Mouse (Mus musculus) forebrain, embryonic 13.5 days (tissue): ENCODE data around the gene Olfr1222. TPM values are rescaled to one million over a fixed set of nuclear protein-coding genes. Genes with fewer than 3 reads are reported as not detected.
"Not testable (repeated sequence)": the region's sequence is repeated elsewhere in the genome, so short reads cannot be mapped to it uniquely, and the experiment has no call there.

Source experiments
- ATAC-seq: fragments of 200-750 bp; cut with Nextera tagmentation; 2 replicates; pipeline ENCODE4 v1.8.0; 2017
- H3K27ac ChIP-seq: fragments of 300-500 bp; sonication (generic); 2 replicates; pipeline ENCODE4 v1.5.1; 2015; ENCODE audit warnings: inconsistent platforms, mild to moderate bottlenecking, moderate library complexity
- H3K27me3 ChIP-seq: fragments of 300-500 bp; sonication (generic); 2 replicates; pipeline ENCODE4 v1.6.1; 2015; ENCODE audit warnings: mild to moderate bottlenecking, inconsistent platforms
- H3K36me3 ChIP-seq: fragments of 300-500 bp; sonication (generic); 2 replicates; pipeline ENCODE4 v1.6.1; 2015; ENCODE audit warnings: mild to moderate bottlenecking, inconsistent platforms; ENCODE audit not compliant: poor library complexity, severe bottlenecking
- H3K4me1 ChIP-seq: fragments of 300-500 bp; sonication (generic); 2 replicates; pipeline ENCODE4 v1.6.1; 2015; ENCODE audit warnings: inconsistent platforms
- H3K4me2 ChIP-seq: fragments of 300-500 bp; sonication (generic); 2 replicates; pipeline ENCODE4 v1.6.1; 2015; ENCODE audit warnings: inconsistent platforms, mild to moderate bottlenecking, moderate library complexity
- H3K4me3 ChIP-seq: fragments of 300-500 bp; sonication (generic); 2 replicates; pipeline ENCODE4 v1.5.1; 2015; ENCODE audit warnings: mild to moderate bottlenecking, inconsistent platforms
- H3K9ac ChIP-seq: fragments of 300-500 bp; sonication (generic); 2 replicates; pipeline ENCODE4 v1.6.1; 2015; ENCODE audit warnings: mild to moderate bottlenecking, inconsistent platforms
- H3K9me3 ChIP-seq: fragments of 300-500 bp; sonication (generic); replicated peaks from 2 replicates; pipeline ENCODE4 v1.6.1; 2016; ENCODE audit warnings: inconsistent platforms
- WGBS: fragments of 180-500 bp; shearing (Covaris S2); methylation state at CpG from one replicate; pipeline ENCODE4 v1.1.7; 2015; 5-methylcytosine and 5-hydroxymethylcytosine counted together
- polyA plus RNA-seq: library from polyadenylated mRNA; unstranded; fragments of >200 nt; fragmentation: Nextera tagmentation; extraction: Ambion mirVana; gene quantifications from 2 replicates; pipeline ENCODE4 v1.2.1, GENCODE M21; 2015

The Olfr1222 gene
- not detected in 2 replicates for polyA plus RNA-seq

DNA sequence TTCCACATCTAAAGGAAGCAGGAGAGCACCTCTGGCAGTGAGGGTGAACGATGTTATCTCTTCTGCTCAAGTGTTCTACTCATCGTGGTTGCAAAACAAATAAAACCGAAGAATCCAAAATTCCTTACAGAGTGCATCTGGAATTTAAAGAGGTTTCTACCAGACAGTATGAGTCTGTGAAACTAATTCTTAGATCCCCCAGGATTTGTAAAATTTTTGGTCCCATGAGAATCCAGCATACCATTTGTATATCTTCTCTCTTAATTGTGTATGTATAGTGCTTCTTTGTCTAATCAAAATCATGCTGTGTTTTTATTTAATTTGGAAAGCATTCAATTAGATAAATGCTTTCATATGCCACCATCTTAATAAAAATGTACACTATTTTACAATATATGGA, at the start of gene Olfr1222:
Gene Olfr1222, minus strand, starts transcription at position 101 of the 400 bp plus-strand sequence.
- 87% methylated on average over 3 of the region's 3 CpGs for WGBS

DNA sequence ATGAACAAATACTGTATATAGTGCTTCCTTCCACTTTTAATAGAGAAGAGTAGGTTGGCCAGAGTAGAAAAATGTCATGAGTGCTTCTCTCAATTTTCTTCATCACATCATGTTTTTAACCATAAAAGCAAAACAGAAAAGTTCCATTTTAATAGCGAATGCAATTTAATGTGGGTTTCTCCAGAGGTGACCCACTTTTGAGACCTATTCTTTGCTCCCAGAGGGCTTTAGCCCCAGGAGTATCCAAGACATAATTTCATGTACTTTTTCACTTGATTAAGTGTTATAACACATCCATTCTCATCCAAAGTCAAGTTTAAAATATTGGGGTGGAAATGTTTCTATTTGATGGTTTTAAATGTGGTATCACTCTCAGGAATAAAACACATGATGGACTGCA, 41.7 kb upstream of the Olfr1222 start, which contains the start of gene Olfr1225:
Gene Olfr1225, minus strand, starts transcription at position 101 of the 400 bp plus-strand sequence.
- no peak for ATAC-seq
- H3K4me2 ChIP-seq, result no peak within 1 kb of the TSS
- WGBS, result 96% methylated on average over 1 of the region's 1 CpGs
- H3K9ac ChIP-seq, result no peak within 1 kb of the TSS
- H3K9me3 ChIP-seq, result no peaks in the 10 kb centered on the region
- no peak within 1 kb of the TSS for H3K27ac ChIP-seq
- H3K36me3 ChIP-seq, result no peaks in the 10 kb centered on the region
- no peak within 1 kb of the TSS for H3K4me3 ChIP-seq
- H3K27me3 ChIP-seq, result no peaks in the 10 kb centered on the region
- H3K4me1 ChIP-seq, result no peaks in the 10 kb centered on the region

More for the DNA sequence above, at the start of gene Olfr1222:
- H3K9ac ChIP-seq, result no peak within 1 kb of the TSS
- no peak for ATAC-seq
- no peak within 1 kb of the TSS for H3K4me3 ChIP-seq
- no peaks in the 10 kb centered on the region for H3K36me3 ChIP-seq
- H3K4me2 ChIP-seq, result no peak within 1 kb of the TSS
- no peaks in the 10 kb centered on the region for H3K27me3 ChIP-seq
- H3K4me1 ChIP-seq, result no peaks in the 10 kb centered on the region
- no peaks in the 10 kb centered on the region for H3K9me3 ChIP-seq
- no peak within 1 kb of the TSS for H3K27ac ChIP-seq

DNA sequence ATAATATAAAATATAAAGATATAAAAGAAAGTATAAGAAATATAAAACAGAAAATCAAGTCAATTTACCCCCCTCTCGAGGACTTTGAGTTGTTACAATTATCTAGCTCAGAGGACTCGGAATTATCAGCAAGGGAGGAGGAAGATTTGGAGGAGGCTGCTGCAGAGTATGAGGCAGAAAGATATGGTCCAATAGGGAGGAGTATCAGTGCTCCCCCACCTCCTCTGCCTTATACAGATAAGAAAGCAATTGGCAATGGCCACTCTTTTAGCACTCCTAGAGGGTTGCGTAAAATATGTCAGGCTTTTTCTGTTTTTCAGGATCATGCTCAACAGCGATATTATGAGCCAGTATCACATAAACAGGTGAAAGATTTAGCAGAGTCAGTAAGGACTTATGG, 31.9 kb upstream of the Olfr1222 start:
- not testable (repeated sequence) for H3K27me3 ChIP-seq, H3K4me1 ChIP-seq, ATAC-seq, H3K36me3 ChIP-seq, H3K9ac ChIP-seq, H3K27ac ChIP-seq, H3K4me3 ChIP-seq, H3K4me2 ChIP-seq, H3K9me3 ChIP-seq
- WGBS, result 94% methylated on average over 4 of the region's 4 CpGs

DNA sequence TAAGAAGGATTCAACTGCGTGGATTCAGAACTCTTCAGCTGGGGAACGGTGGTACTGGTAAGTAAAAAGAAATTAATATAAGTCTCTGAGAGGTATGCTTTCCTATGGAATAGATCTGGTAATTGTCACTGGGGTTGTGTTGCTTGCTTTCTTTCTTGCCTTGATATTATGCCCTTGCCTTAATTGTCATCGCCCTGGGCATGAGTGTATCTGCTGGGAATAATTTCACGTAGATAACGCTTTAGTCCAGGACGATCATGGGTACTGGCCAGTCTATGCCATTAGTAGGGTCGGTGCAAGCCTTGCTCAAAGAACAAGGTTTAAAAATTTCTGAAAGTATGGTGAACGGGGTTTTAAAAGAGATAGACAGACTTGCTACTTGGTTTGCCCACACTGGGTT, 31.1 kb upstream of the Olfr1222 start, which contains the start of gene Olfr1224-ps1:
Gene Olfr1224-ps1, minus strand, starts transcription at position 101 of the 400 bp plus-strand sequence.
- not testable (repeated sequence) for H3K27me3 ChIP-seq, H3K4me3 ChIP-seq, ATAC-seq, H3K9ac ChIP-seq, H3K27ac ChIP-seq, H3K36me3 ChIP-seq, H3K4me2 ChIP-seq, H3K4me1 ChIP-seq, H3K9me3 ChIP-seq
- WGBS, result 91% methylated on average over 8 of the region's 8 CpGs

DNA sequence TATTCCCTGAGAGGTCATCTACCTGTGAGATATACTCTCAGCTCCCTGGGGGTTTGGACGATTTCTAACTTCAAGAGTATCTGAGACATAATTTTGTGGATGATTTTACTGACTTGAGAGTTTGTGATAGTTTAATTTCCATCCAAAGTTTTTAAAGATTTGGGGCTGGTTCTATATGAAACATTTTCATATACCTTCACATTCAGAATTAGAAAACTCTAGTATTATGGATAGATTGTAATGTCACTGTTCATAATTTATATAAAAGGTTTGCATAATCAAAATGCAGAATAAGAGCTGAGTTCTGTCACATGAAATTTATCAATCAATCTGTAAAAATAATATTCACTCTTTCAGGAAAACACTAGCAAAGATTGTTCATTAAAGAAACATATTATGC, 18.6 kb upstream of the Olfr1222 start, which contains the start of gene Olfr1223:
Gene Olfr1223, minus strand, starts transcription at position 101 of the 400 bp plus-strand sequence.
- Histone ChIP-seq H3K4me2 (no peak within 1 kb of the TSS), H3K4me3 (no peak within 1 kb of the TSS), H3K36me3 (no peaks in the 10 kb centered on the region), H3K27ac (no peak within 1 kb of the TSS), H3K9me3 (no peaks in the 10 kb centered on the region), H3K4me1 (no peaks in the 10 kb centered on the region), H3K27me3 (no peaks in the 10 kb centered on the region), H3K9ac (no peak within 1 kb of the TSS)
- ATAC-seq, result no peak
- WGBS, result 84% methylated on average over 1 of the region's 1 CpGs

DNA sequence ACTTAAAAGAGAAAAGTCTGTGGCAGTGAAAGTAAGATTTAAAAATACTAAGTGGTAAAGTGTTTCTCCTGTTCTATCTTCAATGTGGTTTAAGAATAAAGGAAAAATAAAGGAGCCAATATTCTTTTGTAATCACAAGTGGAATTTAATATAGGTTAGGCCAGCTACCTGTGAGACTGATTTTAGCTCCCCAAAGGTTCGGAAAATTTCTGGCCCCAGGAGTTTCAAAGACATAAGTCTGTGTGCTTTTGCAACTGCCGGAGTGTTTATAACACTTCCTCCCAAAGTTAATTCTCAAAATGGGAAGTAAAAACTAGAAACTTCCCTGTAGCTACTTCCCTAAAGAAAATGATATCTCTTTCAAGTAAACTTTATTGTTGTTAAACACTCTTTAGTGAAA, 15.7 kb downstream of the Olfr1222 start, which contains the start of gene Olfr1221:
Gene Olfr1221, minus strand, starts transcription at position 101 of the 400 bp plus-strand sequence.
- H3K4me3 ChIP-seq, result no peak within 1 kb of the TSS
- H3K4me2 ChIP-seq, result no peak within 1 kb of the TSS
- H3K36me3 ChIP-seq, result no peaks in the 10 kb centered on the region
- 91% methylated on average over 2 of the region's 2 CpGs for WGBS
- no peaks in the 10 kb centered on the region for H3K4me1 ChIP-seq
- ATAC-seq, result no peak
- no peaks in the 10 kb centered on the region for H3K9me3 ChIP-seq
- no peak within 1 kb of the TSS for H3K27ac ChIP-seq
- no peaks in the 10 kb centered on the region for H3K27me3 ChIP-seq
- H3K9ac ChIP-seq, result no peak within 1 kb of the TSS

DNA sequence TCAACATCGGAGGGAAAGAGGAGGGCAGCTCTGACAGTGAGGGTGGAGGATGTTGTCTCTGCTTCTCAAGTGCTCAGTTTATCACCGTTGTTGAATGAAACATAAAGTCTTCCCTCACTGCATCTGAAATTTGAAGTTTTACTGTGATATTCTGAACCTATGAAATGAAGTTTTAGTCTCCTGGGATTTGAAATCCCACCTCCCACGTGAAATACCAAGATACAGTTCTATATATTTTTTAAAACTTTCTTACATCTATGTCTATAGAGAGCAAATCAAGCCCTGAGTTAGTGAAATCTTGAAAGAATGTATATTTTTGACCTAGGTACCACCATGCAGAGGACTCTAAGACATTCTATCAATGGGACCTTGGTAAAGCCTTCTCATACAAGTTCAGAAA, 26.1 kb downstream of the Olfr1222 start, which contains the start of gene Olfr1220:
Gene Olfr1220, minus strand, starts transcription at position 101 of the 400 bp plus-strand sequence.
- Histone ChIP-seq H3K27me3 (no peaks in the 10 kb centered on the region), H3K36me3 (no peaks in the 10 kb centered on the region), H3K9ac (no peak within 1 kb of the TSS), H3K27ac (no peak within 1 kb of the TSS), H3K4me3 (no peak within 1 kb of the TSS), H3K4me1 (no peaks in the 10 kb centered on the region), H3K4me2 (no peak within 1 kb of the TSS), H3K9me3 (no peaks in the 10 kb centered on the region)
- WGBS, result 83% methylated on average over 3 of the region's 3 CpGs
- ATAC-seq, result no peak

DNA sequence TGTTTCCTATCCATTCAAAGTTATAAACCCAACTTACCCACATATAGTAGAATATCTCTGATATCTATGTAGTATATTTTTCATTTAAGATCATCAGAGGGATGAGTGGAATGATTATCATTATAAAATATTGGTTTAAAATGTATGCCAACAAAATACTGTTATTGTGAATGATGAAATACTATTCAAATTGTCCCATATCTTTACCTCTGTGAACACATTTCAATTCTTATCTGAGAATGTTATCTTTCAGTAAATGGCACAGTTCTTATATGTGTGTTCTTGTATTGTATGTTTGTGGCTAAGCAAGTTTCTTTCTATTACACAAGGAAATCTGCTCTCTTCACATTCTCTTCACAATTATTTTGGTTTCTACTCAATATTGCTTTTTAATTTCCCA, 27.2 kb downstream of the Olfr1222 start:
- H3K27ac ChIP-seq, result no peak overlapping the region
- no peak overlapping the region for H3K4me2 ChIP-seq
- H3K4me1 ChIP-seq, result no peaks in the 10 kb centered on the region
- no peak overlapping the region for H3K4me3 ChIP-seq
- no peak overlapping the region for H3K9ac ChIP-seq
- H3K36me3 ChIP-seq, result no peaks in the 10 kb centered on the region
- no peaks in the 10 kb centered on the region for H3K27me3 ChIP-seq
- ATAC-seq, result no peak
- H3K9me3 ChIP-seq, result no peaks in the 10 kb centered on the region

DNA sequence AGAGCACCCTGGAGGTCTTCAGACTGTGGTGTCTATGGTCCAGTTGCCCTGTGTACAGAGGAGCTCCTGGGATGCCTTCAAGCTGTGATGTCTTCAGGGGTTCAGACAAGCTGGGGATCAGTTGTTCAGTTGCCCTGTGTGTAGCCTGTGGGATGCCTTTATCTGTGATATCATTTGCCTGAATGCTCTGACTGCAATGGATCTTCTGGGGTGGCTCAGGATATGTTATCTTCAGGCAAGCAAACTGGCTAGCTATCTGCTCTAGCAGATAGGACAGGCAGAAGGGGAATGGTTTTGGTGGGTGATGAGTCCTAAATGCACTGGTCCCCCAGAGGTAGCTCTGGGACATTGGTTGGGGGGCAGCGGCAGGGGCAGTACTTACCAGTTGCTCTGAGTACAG, 39.0 kb downstream of the Olfr1222 start:
- H3K4me2 ChIP-seq, result no peak overlapping the region

DNA sequence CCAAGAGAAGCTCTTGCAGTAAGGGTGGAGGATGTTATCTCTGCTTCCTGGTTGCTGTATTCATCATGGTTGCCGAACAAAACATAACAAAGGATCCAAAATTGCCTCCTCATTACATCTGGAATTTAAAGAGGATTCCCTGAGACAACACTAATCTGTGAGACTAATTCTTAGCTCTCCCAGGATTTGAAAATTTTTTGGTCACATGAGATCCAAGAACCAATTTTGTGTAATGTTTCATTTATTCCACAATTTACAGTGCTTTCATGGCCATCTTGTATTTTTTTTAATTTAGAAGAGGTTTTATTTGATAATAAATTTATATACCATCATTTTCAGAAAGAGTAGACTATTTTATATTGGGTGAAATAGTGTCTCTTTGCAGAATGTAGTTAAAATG, 49.4 kb downstream of the Olfr1222 start, which contains the start of gene Olfr1219:
Gene Olfr1219, minus strand, starts transcription at position 101 of the 400 bp plus-strand sequence.
- WGBS, result 66% methylated on average over 1 of the region's 1 CpGs
- H3K4me3 ChIP-seq, result no peak within 1 kb of the TSS
- no peak for ATAC-seq

More for the DNA sequence above, 39.0 kb downstream of the Olfr1222 start:
- Histone ChIP-seq H3K36me3 (no peaks in the 10 kb centered on the region), H3K9me3 (no peaks in the 10 kb centered on the region; the same call in 1 of the 2 replicates), H3K27me3 (no peaks in the 10 kb centered on the region), H3K9ac (no peak overlapping the region), H3K4me1 (no peaks in the 10 kb centered on the region), H3K27ac (no peak overlapping the region), H3K4me3 (no peak overlapping the region)
- ATAC-seq, result no peak
- WGBS, result 94% methylated on average over 1 of the region's 1 CpGs

DNA sequence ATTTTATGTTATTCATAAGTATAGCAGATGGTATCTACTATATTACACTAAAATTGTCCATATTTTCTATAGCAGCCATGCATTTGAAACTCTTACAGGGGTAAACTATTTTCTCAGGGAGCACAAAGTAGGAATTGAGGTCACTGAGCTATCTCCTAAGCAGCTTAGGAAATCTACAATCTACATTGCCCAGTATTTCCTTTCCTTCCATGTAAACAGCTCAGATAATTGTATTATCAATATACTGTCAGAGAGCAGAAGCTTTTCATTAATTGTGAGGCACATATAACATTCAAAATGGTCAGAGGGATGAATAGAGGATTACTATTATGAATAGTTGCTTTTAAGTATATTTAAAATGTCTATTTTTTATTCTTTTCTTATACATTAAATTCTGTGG, 51.4 kb downstream of the Olfr1222 start:
- Histone ChIP-seq H3K4me2 (no peak overlapping the region), H3K4me1 (no peaks in the 10 kb centered on the region), H3K9ac (no peak overlapping the region), H3K27me3 (no peaks in the 10 kb centered on the region), H3K9me3 (no peaks in the 10 kb centered on the region), H3K27ac (no peak overlapping the region), H3K4me3 (no peak overlapping the region), H3K36me3 (no peaks in the 10 kb centered on the region)
- no peak for ATAC-seq

More for the DNA sequence above, 49.4 kb downstream of the Olfr1222 start, which contains the start of gene Olfr1219:
- H3K9me3 ChIP-seq, result no peaks in the 10 kb centered on the region
- H3K4me2 ChIP-seq, result no peak within 1 kb of the TSS
- no peak within 1 kb of the TSS for H3K9ac ChIP-seq
- H3K4me1 ChIP-seq, result no peaks in the 10 kb centered on the region
- H3K27ac ChIP-seq, result no peak within 1 kb of the TSS
- no peaks in the 10 kb centered on the region for H3K27me3 ChIP-seq
- H3K36me3 ChIP-seq, result no peaks in the 10 kb centered on the region
